Mouse (Mus musculus): ENCODE measurements around the gene Gm43552.

GRCm38 (mm10) chr5:65539786-65540185 lies 47.2 kb upstream of the Gm43552 start:
- TF ChIP-seq CTCF (conservative IDR thresholded peaks at IDR 0.05; ENCODE audit: low read length) (no peak), POU5F1 (IDR thresholded peaks at IDR 0.05; ENCODE audit: borderline replicate concordance, low read length) (no peak)
